Mouse (Mus musculus) bone marrow macrophage, adult 2 months (primary cell): ENCODE results near the gene Ccl27b.
"Not testable (repeated sequence)": the region's sequence is repeated elsewhere in the genome, so short reads cannot be mapped to it uniquely, and the experiment has no call there.

Source experiments
- CTCF ChIP-seq: IDR thresholded peaks from 2 replicates; pipeline ENCODE4 v1.5.1; 2012; ENCODE audit warnings: low read depth, mild to moderate bottlenecking, low read length, moderate library complexity
- POLR2A ChIP-seq: IDR thresholded peaks from 2 replicates; pipeline ENCODE4 v1.6.1; 2012; ENCODE audit warnings: mild to moderate bottlenecking, low read depth, low read length, borderline replicate concordance

GRCm38 (mm10) chr4:42654951-42655350, at the start of gene Ccl27b:
- not testable (repeated sequence) for TF ChIP-seq CTCF, POLR2A
